Mouse (Mus musculus) testis, adult 2 months (tissue): ENCODE measurements around the gene Foxo3.

Experiments
- CTCF ChIP-seq: fragments of 200-500 bp; IDR thresholded peaks from 2 replicates; pipeline ENCODE4 v1.5.1; 2012; ENCODE audit warnings: low read depth, mild to moderate bottlenecking, inconsistent platforms, low read length, moderate library complexity; ENCODE audit not compliant: control insufficient read depth, insufficient read depth, insufficient replicate concordance
- POLR2A ChIP-seq: fragments of 200-500 bp; IDR thresholded peaks from 2 replicates; pipeline ENCODE4 v1.6.1; 2012; ENCODE audit warnings: low read depth, mild to moderate bottlenecking, inconsistent platforms, low read length, moderate library complexity; ENCODE audit not compliant: control insufficient read depth

GRCm38 (mm10) chr10:42297109-42297508 is 20.6 kb upstream of the Foxo3 start:
- TF ChIP-seq CTCF = no peak
- no peak for TF ChIP-seq POLR2A
